Mouse (Mus musculus): ENCODE results near the gene Ciapin1.
"Not testable (repeated sequence)": the region's sequence is repeated elsewhere in the genome, so short reads cannot be mapped to it uniquely, and the experiment has no call there.

- not testable (repeated sequence) for TF ChIP-seq CTCF, POLR2A (IDR thresholded peaks at IDR 0.05; ENCODE audit: extremely low read depth, insufficient read depth, low read length)
These were observed 2.4 kb downstream of the Ciapin1 start for GRCm38 (mm10) chr8:94835751-94836150.
